Mouse (Mus musculus): ENCODE measurements around the gene Rab32.

DNA sequence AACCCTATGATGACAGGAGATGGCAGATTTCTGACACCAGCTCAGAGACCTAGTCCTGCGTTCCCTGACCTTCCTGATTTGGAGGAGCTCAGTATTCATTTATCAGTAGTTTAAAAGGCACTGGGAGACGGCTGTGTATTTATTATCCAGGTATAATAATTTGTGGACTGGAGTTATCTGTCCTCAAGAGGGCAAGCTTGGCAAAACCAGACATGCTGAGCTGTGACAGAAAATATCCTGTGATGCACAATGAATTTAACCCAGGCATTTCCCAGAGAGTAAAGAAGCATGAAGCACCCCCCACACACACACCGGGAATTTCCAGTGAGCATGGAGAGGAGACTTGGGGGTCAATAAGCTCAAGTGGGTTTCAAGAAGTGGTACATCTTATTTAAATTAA, 42.7 kb upstream of the Rab32 start:
- no peak for TF ChIP-seq CTCF (conservative IDR thresholded peaks at IDR 0.05; ENCODE audit: low read length)
- TF ChIP-seq NANOG (IDR thresholded peaks at IDR 0.05; ENCODE audit: borderline replicate concordance, low read length) = no peak
